Mouse (Mus musculus) stomach, postnatal 0 days (tissue): ENCODE data around the gene Ldb3. TPM values are rescaled to one million over a fixed set of nuclear protein-coding genes. Genes with fewer than 3 reads are reported as not detected.

ENCODE experiments used
- ATAC-seq: fragments of 200-750 bp; cut with Nextera tagmentation; 2 replicates; pipeline ENCODE4 v1.8.0; 2017; ENCODE audit not compliant: low FRiP score, low TSS enrichment
- DNase-seq: peaks from one replicate; pipeline ENCODE4 v3.0.0-alpha.2; 2016; ENCODE audit warnings: low spot score
- H3K27ac ChIP-seq: fragments of 300-500 bp; sonication (generic); replicated peaks from 2 replicates; pipeline ENCODE4 v1.5.1; 2014; ENCODE audit warnings: mild to moderate bottlenecking, control low read depth
- H3K27me3 ChIP-seq: fragments of 300-500 bp; sonication (generic); 2 replicates; pipeline ENCODE4 v1.6.1; 2014; ENCODE audit warnings: low read length; ENCODE audit not compliant: control insufficient read depth, insufficient read depth
- H3K36me3 ChIP-seq: fragments of 300-500 bp; sonication (generic); 2 replicates; pipeline ENCODE4 v1.6.1; 2014; ENCODE audit warnings: low read length, mixed read lengths; ENCODE audit not compliant: control insufficient read depth, insufficient read depth
- H3K4me1 ChIP-seq: fragments of 300-500 bp; sonication (generic); replicated peaks from 2 replicates; pipeline ENCODE4 v1.6.1; 2014; ENCODE audit warnings: antibody characterized with exemption; ENCODE audit not compliant: control insufficient read depth, insufficient read depth
- H3K4me2 ChIP-seq: fragments of 300-500 bp; sonication (generic); replicated peaks from 2 replicates; pipeline ENCODE4 v1.6.1; 2014; ENCODE audit warnings: low read depth, mild to moderate bottlenecking, control low read depth, moderate library complexity
- H3K4me3 ChIP-seq: fragments of 300-500 bp; sonication (generic); 2 replicates; pipeline ENCODE4 v1.5.1; 2014; ENCODE audit warnings: low read depth, low read length, control low read depth
- H3K9ac ChIP-seq: fragments of 300-500 bp; sonication (generic); 2 replicates; pipeline ENCODE4 v1.6.1; 2014; ENCODE audit warnings: mild to moderate bottlenecking, low read length, control low read depth, mixed read lengths
- H3K9me3 ChIP-seq: fragments of 300-500 bp; sonication (generic); 2 replicates; pipeline ENCODE4 v1.6.1; 2016; ENCODE audit warnings: low read length; ENCODE audit not compliant: control insufficient read depth
- CTCF ChIP-seq: IDR thresholded peaks from 2 replicates; pipeline ENCODE4 v1.5.1; 2016; ENCODE audit warnings: antibody characterized with exemption, low read depth, mild to moderate bottlenecking, moderate library complexity
- EP300 ChIP-seq: optimal IDR thresholded peaks from 2 replicates; pipeline ENCODE3; 2016; ENCODE audit warnings: antibody characterized with exemption
- WGBS: fragments of 180-500 bp; shearing (Covaris S2); extraction: QIAGEN DNeasy Blood & Tissue Kit; methylation state at CpG from one replicate; pipeline ENCODE4 v1.1.7; 2014; 5-methylcytosine and 5-hydroxymethylcytosine counted together
- polyA plus RNA-seq: library from polyadenylated mRNA; unstranded; fragments of >200 nt; fragmentation: Nextera tagmentation; extraction: Ambion mirVana; gene quantifications from 2 replicates; pipeline ENCODE4 v1.2.1, GENCODE M21; 2015

Ldb3 gene
- polyA plus RNA-seq, 1 experiment from 2014 or later = 1.7 TPM

- TF ChIP-seq CTCF = no peak
- no peak for TF ChIP-seq EP300
- DNase-seq = no peak
- Histone ChIP-seq H3K27ac (peak overlapping the region; percentile 75), H3K36me3 (no peaks in the 10 kb centered on the region), H3K27me3 (no peaks in the 10 kb centered on the region), H3K9me3 (no peaks in the 10 kb centered on the region), H3K4me1 (no peaks in the 10 kb centered on the region; the same call in 1 of the 2 replicates), H3K4me2 (peak overlapping the region; percentile 39), H3K9ac (peak overlapping the region; percentile 27; the same call in 1 of the 2 replicates), H3K4me3 (peak overlapping the region; percentile 12; the same call in 1 of the 2 replicates)
- ATAC-seq = no peak
- 27% methylated on average over 15 of the region's 15 CpGs for WGBS
These were observed 26.1 kb upstream of the Ldb3 start for GRCm38 (mm10) chr14:34614551-34614950.

DNA sequence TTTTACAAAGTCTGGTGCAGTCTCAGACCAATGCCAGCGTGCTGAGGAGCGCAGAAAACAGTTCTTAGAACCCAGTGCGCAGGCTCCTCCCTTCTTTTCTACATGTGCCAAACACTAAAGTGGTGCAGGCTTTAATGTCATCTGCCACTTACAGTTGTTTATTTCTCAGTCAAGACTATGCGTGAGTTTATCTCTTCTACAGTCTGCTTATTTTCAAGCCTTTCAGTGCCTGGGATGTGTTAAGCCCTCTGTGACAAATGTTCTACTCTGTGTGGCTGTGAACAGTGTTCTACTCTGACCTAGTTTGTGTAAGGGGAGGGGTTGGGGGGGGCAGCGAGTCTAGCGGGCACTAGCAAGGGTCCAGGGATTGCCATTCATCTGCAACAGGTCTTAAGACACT is 25.0 kb upstream of the Ldb3 start:
- no peak for DNase-seq
- TF ChIP-seq EP300 = no peak
- no peak for TF ChIP-seq CTCF

DNA sequence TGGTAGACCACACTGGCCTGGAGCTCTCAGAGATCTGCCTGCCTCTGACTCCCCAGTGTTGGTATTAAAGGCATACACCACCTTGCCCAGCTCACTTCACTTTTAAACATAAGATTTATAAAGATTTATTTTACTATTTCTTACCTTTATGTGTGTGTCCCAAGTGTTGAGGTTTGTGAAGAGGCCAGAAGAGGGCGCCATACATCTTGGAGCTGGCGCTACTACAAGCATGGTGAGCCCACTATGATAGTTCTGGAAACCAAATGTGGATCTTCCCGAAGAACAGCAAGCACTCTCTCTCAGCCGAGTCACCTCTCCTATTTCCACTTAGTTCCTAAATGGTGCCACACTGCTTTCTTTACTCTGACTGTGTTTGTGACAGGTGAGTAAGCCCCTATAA is 23.7 kb upstream of the Ldb3 start:
- no peaks in the 10 kb centered on the region for H3K9me3 ChIP-seq
- TF ChIP-seq CTCF (peak; percentile 60), EP300 (no peak)
- no peaks in the 10 kb centered on the region; the same call in 1 of the 2 replicates for H3K4me1 ChIP-seq
- H3K9ac ChIP-seq = no peak overlapping the region
- H3K27ac ChIP-seq = no peak overlapping the region
- no peak for DNase-seq
- no peak for ATAC-seq
- H3K4me3 ChIP-seq = no peak overlapping the region
- 49% methylated on average over 4 of the region's 4 CpGs for WGBS
- H3K4me2 ChIP-seq = no peak overlapping the region
- H3K36me3 ChIP-seq = no peaks in the 10 kb centered on the region
- H3K27me3 ChIP-seq = no peaks in the 10 kb centered on the region

More for the DNA sequence above, 25.0 kb upstream of the Ldb3 start:
- Histone ChIP-seq H3K4me2 (no peak overlapping the region), H3K36me3 (no peaks in the 10 kb centered on the region), H3K27me3 (no peaks in the 10 kb centered on the region), H3K9me3 (no peaks in the 10 kb centered on the region), H3K9ac (no peak overlapping the region), H3K27ac (no peak overlapping the region), H3K4me3 (no peak overlapping the region), H3K4me1 (no peaks in the 10 kb centered on the region; the same call in 1 of the 2 replicates)
- ATAC-seq = no peak
- 39% methylated on average over 6 of the region's 6 CpGs for WGBS

- no peak overlapping the region for H3K9ac ChIP-seq
- H3K4me1 ChIP-seq = no peaks in the 10 kb centered on the region; the same call in 1 of the 2 replicates
- TF ChIP-seq CTCF = no peak
- no peak for TF ChIP-seq EP300
- WGBS = 90% methylated on average over 4 of the region's 4 CpGs
- H3K9me3 ChIP-seq = no peaks in the 10 kb centered on the region
- DNase-seq (no peak), ATAC-seq (no peak)
- H3K27me3 ChIP-seq = no peaks in the 10 kb centered on the region
- no peak overlapping the region for H3K4me2 ChIP-seq
- no peaks in the 10 kb centered on the region for H3K36me3 ChIP-seq
- no peak overlapping the region for H3K27ac ChIP-seq
- H3K4me3 ChIP-seq = no peak overlapping the region
These were observed 23.1 kb upstream of the Ldb3 start for GRCm38 (mm10) chr14:34611591-34611990.

DNA sequence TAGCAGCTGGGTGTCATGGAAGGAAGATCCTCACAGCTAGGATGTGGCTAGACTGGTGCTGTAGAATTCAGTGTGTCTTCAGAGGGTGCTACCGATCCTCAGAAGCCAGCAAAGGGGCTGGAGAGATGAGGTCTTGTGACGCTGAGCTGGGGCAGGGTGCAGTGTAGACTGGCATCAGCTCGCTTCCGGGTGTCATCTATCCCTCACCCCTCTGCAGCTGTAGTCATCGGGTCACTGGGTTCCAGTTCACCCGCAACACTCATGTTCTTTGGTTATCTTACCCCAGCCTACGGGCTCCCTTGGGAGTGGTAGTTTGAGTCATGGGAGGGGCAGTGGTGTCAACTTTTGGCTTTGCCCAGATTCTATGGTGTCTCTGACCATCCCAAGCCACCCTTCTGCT is 13.4 kb upstream of the Ldb3 start:
- ATAC-seq (no peak), DNase-seq (no peak)
- H3K4me2 ChIP-seq = no peak overlapping the region
- no peak overlapping the region for H3K4me3 ChIP-seq
- H3K36me3 ChIP-seq = no peaks in the 10 kb centered on the region
- no peak for TF ChIP-seq EP300
- no peak for TF ChIP-seq CTCF
- no peak overlapping the region for H3K9ac ChIP-seq
- H3K9me3 ChIP-seq = no peaks in the 10 kb centered on the region
- H3K4me1 ChIP-seq = no peaks in the 10 kb centered on the region
- 97% methylated on average over 7 of the region's 7 CpGs for WGBS
- no peaks in the 10 kb centered on the region for H3K27me3 ChIP-seq
- no peak overlapping the region for H3K27ac ChIP-seq

DNA sequence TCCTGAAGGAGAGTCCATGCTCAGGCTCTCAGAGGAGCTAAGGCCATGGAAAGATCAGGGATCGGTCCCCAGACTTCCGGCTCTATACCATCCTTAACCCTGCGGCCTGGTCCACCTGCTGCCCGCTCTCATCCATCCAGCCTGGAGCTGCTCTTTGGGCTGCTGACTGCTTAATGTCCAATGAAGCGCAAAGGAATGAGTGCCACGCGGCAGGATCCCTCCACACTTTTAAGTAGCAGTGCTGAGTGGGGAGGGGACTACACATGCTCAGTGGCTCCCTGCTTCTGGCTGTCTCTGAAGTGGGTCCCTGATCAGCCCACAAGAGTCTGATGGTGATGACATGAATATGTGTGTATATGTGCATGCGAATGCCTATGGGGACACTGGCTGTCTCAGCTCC is 11.5 kb upstream of the Ldb3 start, which contains the start of gene Opn4:
TSS of gene Opn4 (minus strand) at position 202 of the 400 bp plus-strand sequence.
- DNase-seq (no peak), ATAC-seq (no peak)
- Histone ChIP-seq H3K36me3 (no peaks in the 10 kb centered on the region), H3K9me3 (no peaks in the 10 kb centered on the region), H3K27me3 (no peaks in the 10 kb centered on the region), H3K4me3 (no peak within 1 kb of the TSS), H3K4me2 (no peak within 1 kb of the TSS), H3K4me1 (no peaks in the 10 kb centered on the region), H3K9ac (no peak within 1 kb of the TSS), H3K27ac (no peak within 1 kb of the TSS)
- no peak for TF ChIP-seq CTCF
- no peak for TF ChIP-seq EP300
- WGBS = 90% methylated on average over 8 of the region's 8 CpGs
